Mouse (Mus musculus): ENCODE measurements around the gene 4930447C04Rik.

DNA sequence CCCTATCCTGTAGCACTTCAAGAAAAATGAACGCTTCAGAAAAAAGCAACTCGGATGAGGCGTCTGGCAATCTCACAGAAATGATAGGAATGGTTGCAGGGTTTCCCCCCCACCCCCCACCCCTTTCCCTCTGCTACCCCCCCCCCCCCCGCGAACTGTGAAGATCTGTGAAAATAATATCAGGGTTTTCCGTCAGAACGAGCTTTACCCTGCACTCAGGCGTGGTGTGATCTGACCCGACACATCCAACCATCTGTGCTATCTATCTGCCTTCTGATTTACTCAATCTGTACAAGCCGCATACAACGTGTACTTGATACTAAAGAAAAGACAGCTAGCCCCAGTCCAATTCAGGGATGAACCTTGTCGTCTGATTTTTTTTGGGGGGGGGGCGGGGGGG lies 2.4 kb downstream of the 4930447C04Rik start:
- no peak for TF ChIP-seq POLR2A (IDR thresholded peaks at IDR 0.05; ENCODE audit: insufficient read length, low read depth)
- no peak for TF ChIP-seq REST (IDR thresholded peaks at IDR 0.05; ENCODE audit: insufficient read depth, insufficient read length)
- TF ChIP-seq USF1 (IDR thresholded peaks at IDR 0.05; ENCODE audit: low read depth) = no peak
- TF ChIP-seq SRF (IDR thresholded peaks at IDR 0.05; ENCODE audit: control insufficient read depth, insufficient read length, low read depth) = no peak

All from myocyte (in vitro differentiated cells).